Mouse (Mus musculus) liver, postnatal 0 days (tissue): ENCODE measurements around the gene Coa6.

Source experiments
- CTCF ChIP-seq: sonication (generic); IDR thresholded peaks from 2 replicates; pipeline ENCODE4 v1.5.1; 2016; ENCODE audit warnings: antibody characterized with exemption, low read depth
- EP300 ChIP-seq: IDR thresholded peaks from 2 replicates; pipeline ENCODE4 v1.6.1; 2016; ENCODE audit warnings: antibody characterized with exemption, low read depth, mild to moderate bottlenecking

DNA sequence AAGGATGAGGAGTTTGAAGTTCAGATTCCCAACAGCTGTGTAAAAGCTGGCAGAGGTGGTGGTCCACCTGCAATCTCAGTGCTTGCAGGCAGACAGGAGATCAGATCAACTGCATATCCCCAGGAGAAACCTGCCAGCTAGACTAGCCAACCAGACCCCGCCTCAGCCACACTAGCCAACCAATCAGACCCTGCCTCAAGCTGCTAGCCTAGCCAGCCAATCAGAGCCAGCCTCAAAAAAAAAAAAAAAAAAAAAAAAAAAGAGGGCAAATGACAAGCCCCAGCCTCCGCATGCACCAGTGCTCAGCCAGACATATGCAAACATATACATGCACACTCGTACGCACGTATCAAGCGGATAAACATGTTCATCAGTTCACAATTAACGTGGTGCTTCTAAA, 33.1 kb downstream of the Coa6 start:
- TF ChIP-seq CTCF, result no peak
- TF ChIP-seq EP300, result no peak
